Mouse (Mus musculus) G1E (cell line): ENCODE measurements around the gene Emc10. TPM values are rescaled to one million over a fixed set of nuclear protein-coding genes. Genes with fewer than 3 reads are reported as not detected.
A peak's percentile ranks its signal among the peaks of the same experiment; 100 is the strongest.

Source experiments
- ATAC-seq: 2 replicates; pipeline ENCODE4 v1.8.0; 2016; ENCODE audit warnings: mild to moderate bottlenecking; ENCODE audit not compliant: insufficient number of reproducible peaks, poor library complexity, low FRiP score, severe bottlenecking; ENCODE audit errors: extremely low read depth
- DNase-seq: peaks from one replicate; pipeline ENCODE4 v3.0.0; 2012; ENCODE audit warnings: low spot score
- H3K27me3 ChIP-seq: 2 replicates; pipeline ENCODE4 v1.6.1; 2012; ENCODE audit warnings: mild to moderate bottlenecking, low read length, inconsistent platforms; ENCODE audit not compliant: insufficient read depth
- H3K36me3 ChIP-seq: replicated peaks from 2 replicates; pipeline ENCODE3; 2012; ENCODE audit warnings: mild to moderate bottlenecking, inconsistent platforms
- H3K4me1 ChIP-seq: 2 replicates; pipeline ENCODE4 v1.6.1; 2012; ENCODE audit warnings: low read depth, low read length, inconsistent platforms, mixed read lengths; ENCODE audit not compliant: insufficient read depth
- H3K4me3 ChIP-seq: 2 replicates; pipeline ENCODE4 v1.5.1; 2012; ENCODE audit warnings: low read depth, mild to moderate bottlenecking, inconsistent platforms, low read length, moderate library complexity, mixed read lengths
- H3K9me3 ChIP-seq: replicated peaks from 2 replicates; pipeline ENCODE4 v1.6.1; 2012; ENCODE audit warnings: inconsistent platforms
- CTCF ChIP-seq: IDR thresholded peaks from 2 replicates; pipeline ENCODE4 v1.5.1; 2012; ENCODE audit warnings: low read depth, low read length, inconsistent platforms, mixed read lengths
- GATA1 ChIP-seq: IDR thresholded peaks from 2 replicates; pipeline ENCODE4 v1.6.1; 2012; ENCODE audit warnings: borderline replicate concordance, low read length, inconsistent platforms, mixed read lengths
- GATA2 ChIP-seq: IDR thresholded peaks from 2 replicates; pipeline ENCODE4 v1.6.1; 2012; ENCODE audit warnings: low read depth, low read length, inconsistent platforms, borderline replicate concordance
- POLR2AphosphoS5 ChIP-seq: IDR thresholded peaks from 2 replicates; pipeline ENCODE4 v1.6.1; 2012; ENCODE audit warnings: low read depth, low read length, inconsistent platforms; ENCODE audit not compliant: insufficient replicate concordance
- TAL1 ChIP-seq: conservative IDR thresholded peaks from 2 replicates; pipeline ENCODE4 v1.6.1; 2012; ENCODE audit warnings: low read depth, low read length, inconsistent platforms, mixed read lengths
- polyA plus RNA-seq: library from polyadenylated mRNA; stranded (reverse); fragments of >175 nt; gene quantifications from 2 replicates; pipeline ENCODE4 v1.2.3, GENCODE M21; 2012
- total RNA-seq, 2 experiments: library from RNA; stranded (forward) in 1 of 2; stranded (reverse) in 1 of 2; fragments of 200-1000 nt in 1 of 2; fragments of >200 nt in 1 of 2; fragmentation: Nextera tagmentation in 1 of 2; gene quantifications; 2 replicates each; pipeline ENCODE4 v1.2.3; 2014 to 2017

Gene Emc10
- total and polyA plus RNA-seq, 3 experiments: 19.0 to 147 (median 33.3) TPM

DNA sequence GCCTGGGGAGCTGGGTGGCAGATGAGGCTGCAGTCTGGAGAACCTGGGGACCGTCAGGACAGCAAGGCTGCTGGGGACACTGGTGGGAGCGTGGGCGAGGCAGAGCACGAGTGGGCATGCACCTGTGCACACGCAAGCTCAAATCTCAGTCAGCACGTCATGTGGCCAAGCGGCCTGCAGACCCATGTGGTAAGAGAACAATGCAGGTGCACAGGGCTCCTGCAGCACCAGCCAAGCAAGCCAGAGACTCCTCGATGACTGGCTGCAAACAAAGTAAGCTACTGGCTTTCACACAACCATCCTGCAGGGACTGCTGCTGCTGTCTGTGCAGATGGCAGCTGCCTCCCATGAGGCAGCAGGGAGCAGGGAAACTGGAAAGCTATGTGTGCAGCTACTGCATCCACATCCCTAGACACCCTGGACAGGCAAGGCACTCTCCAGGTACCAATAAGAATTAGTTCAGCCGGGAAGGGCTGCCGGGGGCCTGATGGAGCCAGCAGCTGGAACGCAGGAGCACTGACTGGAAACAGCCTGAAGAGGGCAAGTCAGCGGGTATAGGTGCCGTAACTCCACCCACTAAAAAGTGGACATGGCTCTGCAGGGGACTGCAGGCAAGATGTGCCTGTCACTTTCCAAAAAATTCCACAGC lies 9.3 kb downstream of the Emc10 start:
- Histone ChIP-seq H3K27me3 (no peaks in the 10 kb centered on the region; the same call in 1 of the 2 replicates), H3K4me3 (no peak overlapping the region), H3K4me1 (peaks cover 34% of the 10 kb centered on the region), H3K36me3 (peaks cover 68% of the 10 kb centered on the region), H3K9me3 (no peaks in the 10 kb centered on the region)
- no peak for ATAC-seq
- TF ChIP-seq TAL1: no peak
- no peak for TF ChIP-seq GATA1
- TF ChIP-seq POLR2AphosphoS5: no peak
- TF ChIP-seq CTCF: no peak
- no peak for TF ChIP-seq GATA2
- no peak for DNase-seq

DNA sequence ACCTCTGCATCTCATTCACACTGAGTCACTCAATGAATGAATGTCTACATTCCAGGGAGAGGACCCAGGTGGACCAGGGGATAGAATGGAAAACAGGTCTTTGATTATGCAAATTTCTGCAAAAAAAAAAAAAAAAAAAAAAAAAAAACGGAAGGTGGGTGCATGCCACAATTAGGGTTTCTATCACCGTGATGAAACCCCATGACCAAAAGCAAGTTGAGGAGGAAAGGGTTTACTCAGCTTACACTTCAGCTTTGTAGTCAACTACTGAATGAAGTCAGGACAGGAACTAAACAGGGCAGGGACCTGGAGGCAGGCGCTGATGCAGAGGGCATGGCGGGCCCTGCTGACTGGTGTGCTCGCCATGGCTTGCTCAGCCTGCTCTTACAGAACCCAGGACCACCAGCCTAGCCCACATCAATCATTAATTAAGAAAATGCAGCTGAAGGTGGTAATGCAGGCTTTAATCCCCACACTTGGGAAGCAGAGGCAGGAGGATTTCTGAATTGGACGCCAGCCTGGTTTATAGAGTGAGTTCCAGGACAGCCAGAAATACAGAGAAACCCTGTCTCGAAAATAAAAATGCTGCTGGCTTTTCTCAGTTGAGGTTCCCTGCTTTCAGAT lies 10.6 kb downstream of the Emc10 start:
- TF ChIP-seq GATA1 (no peak), POLR2AphosphoS5 (no peak), CTCF (no peak), GATA2 (no peak), TAL1 (no peak)
- peaks cover 54% of the 10 kb centered on the region for H3K36me3 ChIP-seq
- ATAC-seq: no peak
- peaks cover 34% of the 10 kb centered on the region for H3K4me1 ChIP-seq
- no peak overlapping the region for H3K4me3 ChIP-seq
- peaks cover 3% of the 10 kb centered on the region for H3K27me3 ChIP-seq
- no peak for DNase-seq
- H3K9me3 ChIP-seq: no peaks in the 10 kb centered on the region

DNA sequence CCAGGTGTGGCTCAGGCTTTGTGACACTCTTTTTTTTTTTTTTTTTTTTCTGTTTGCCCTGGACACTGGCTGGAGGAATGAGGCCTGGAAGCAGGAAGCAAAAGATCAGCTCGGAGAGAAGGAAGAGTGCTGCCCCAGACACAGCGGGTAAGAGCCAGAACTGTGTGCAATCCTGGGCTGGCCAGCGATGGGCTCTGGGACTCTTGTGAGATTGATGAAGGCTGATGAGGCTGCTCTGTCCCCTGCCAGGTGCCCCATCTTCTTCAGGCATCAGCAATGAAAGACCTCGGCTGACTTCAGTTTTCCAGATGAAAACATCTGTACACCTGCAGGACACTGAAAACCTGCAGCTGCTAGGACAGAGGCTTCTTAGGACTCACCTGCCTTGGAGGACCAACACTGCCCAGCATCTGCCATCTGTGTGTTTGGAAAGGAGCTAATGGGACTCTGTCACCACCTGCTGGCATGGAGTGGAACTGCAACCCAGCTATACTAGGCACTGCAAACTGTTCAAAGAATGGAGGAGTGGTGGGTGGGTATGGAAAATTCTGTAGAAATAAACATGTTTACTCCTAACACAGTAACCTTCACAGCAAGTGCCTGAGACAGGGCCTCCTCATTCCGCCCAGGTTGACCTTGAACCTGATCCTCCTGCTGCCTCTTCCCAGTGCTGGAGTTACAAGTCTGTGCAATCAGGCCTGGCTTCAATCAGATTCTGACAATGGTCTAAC lies 11.3 kb downstream of the Emc10 start:
- Histone ChIP-seq H3K27me3 (peaks cover 7% of the 10 kb centered on the region), H3K9me3 (no peaks in the 10 kb centered on the region), H3K4me1 (peaks cover 34% of the 10 kb centered on the region), H3K36me3 (peaks cover 47% of the 10 kb centered on the region), H3K4me3 (no peak overlapping the region)
- no peak for ATAC-seq
- TF ChIP-seq TAL1 (no peak), POLR2AphosphoS5 (no peak), GATA2 (no peak), CTCF (peak; percentile 100)
- DNase-seq: peak; percentile 37

DNA sequence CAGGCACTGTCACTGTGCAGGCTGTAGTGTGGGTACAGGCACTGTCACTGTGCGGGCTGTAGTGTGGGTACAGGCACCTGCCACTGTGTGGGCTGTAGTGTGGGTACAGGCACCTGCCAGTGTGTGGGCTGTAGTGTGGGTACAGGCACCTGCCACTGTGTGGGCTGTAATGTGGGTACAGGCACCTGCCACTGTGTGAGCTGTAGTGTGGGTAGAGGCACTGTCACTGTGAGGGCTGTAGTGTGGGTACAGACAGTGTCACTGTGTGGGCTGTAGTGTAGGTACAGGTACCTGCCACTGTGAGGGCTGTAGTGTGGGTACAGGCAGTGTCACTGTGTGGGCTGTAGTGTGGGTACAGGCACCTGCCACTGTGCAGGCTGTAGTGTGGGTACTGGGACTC lies 12.2 kb downstream of the Emc10 start:
- H3K4me1 ChIP-seq: peaks cover 40% of the 10 kb centered on the region
- DNase-seq (no peak), ATAC-seq (no peak)
- peak overlapping the region; percentile 29; the same call in 1 of the 2 replicates for H3K4me3 ChIP-seq
- no peaks in the 10 kb centered on the region for H3K9me3 ChIP-seq
- peaks cover 16% of the 10 kb centered on the region for H3K27me3 ChIP-seq
- peaks cover 39% of the 10 kb centered on the region for H3K36me3 ChIP-seq
- TF ChIP-seq GATA1 (no peak), POLR2AphosphoS5 (no peak), GATA2 (no peak), TAL1 (no peak), CTCF (no peak)

GRCm38 (mm10) chr7:44482836-44483435 lies 13.4 kb downstream of the Emc10 start:
- DNase-seq: peak; percentile 70
- Histone ChIP-seq H3K27me3 (peaks cover 21% of the 10 kb centered on the region), H3K36me3 (peaks cover 28% of the 10 kb centered on the region), H3K9me3 (no peaks in the 10 kb centered on the region), H3K4me1 (peaks cover 40% of the 10 kb centered on the region), H3K4me3 (no peak overlapping the region; the same call in 1 of the 2 replicates)
- TF ChIP-seq GATA1: no peak
- TF ChIP-seq TAL1: peak; percentile 78
- ATAC-seq: peak; percentile 96

DNA sequence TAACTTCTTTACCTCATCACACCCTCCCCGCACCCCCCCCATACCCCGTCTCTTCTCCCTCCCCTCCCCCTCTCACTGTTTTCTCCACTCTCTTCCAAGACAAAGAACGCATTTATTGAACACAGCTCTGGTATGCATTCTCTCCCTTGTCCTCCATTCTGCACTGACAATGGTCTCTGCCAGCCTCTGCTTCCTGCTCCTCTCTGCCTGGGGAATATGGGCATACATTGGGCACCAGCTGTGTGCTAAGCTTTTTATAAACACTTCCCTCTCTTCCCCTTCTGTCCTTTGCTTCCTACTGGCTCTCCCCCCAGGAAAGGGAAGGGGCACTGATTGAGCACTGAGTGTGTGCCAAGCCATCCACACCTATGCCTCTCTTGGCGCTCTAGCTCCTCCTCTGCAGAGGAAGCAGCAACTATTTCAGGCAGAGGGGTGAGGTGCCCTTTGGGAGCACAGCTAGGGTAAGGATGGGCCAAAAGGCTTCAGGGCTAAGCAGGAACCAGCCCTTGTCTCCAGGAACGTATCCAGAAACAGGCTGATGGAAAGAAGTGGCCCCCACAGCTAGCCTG lies 21.2 kb downstream of the Emc10 start:
- H3K4me1 ChIP-seq: peaks cover 52% of the 10 kb centered on the region
- no peaks in the 10 kb centered on the region for H3K9me3 ChIP-seq
- no peak for TF ChIP-seq CTCF
- TF ChIP-seq GATA2: no peak
- no peak for TF ChIP-seq POLR2AphosphoS5
- TF ChIP-seq GATA1: no peak
- TF ChIP-seq TAL1: no peak
- peaks cover 21% of the 10 kb centered on the region for H3K36me3 ChIP-seq
- H3K4me3 ChIP-seq: no peak overlapping the region
- ATAC-seq (no peak), DNase-seq (no peak)
- peaks cover 32% of the 10 kb centered on the region for H3K27me3 ChIP-seq
